Mouse (Mus musculus) midbrain, embryonic 15.5 days (tissue): Measurements from ENCODE around the gene Lamp2. TPM values are rescaled to one million over a fixed set of nuclear protein-coding genes. Genes with fewer than 3 reads are reported as not detected.
"Not testable (repeated sequence)": the region's sequence is repeated elsewhere in the genome, so short reads cannot be mapped to it uniquely, and the experiment has no call there.

Source experiments
- ATAC-seq: fragments of 200-750 bp; cut with Nextera tagmentation; replicated peaks from 2 replicates; pipeline ENCODE4 v1.8.0; 2017; ENCODE audit warnings: moderate TSS enrichment
- H3K27ac ChIP-seq: fragments of 300-500 bp; sonication (generic); 2 replicates; pipeline ENCODE4 v1.5.1; 2015; ENCODE audit warnings: mild to moderate bottlenecking, inconsistent platforms
- H3K27me3 ChIP-seq: fragments of 300-500 bp; sonication (generic); replicated peaks from 2 replicates; pipeline ENCODE4 v1.6.1; 2015; ENCODE audit warnings: inconsistent platforms
- H3K36me3 ChIP-seq: fragments of 300-500 bp; sonication (generic); replicated peaks from 2 replicates; pipeline ENCODE4 v1.6.1; 2015; ENCODE audit warnings: inconsistent platforms
- H3K4me1 ChIP-seq: fragments of 300-500 bp; sonication (generic); 2 replicates; pipeline ENCODE4 v1.6.1; 2015; ENCODE audit warnings: inconsistent platforms
- H3K4me2 ChIP-seq: fragments of 300-500 bp; sonication (generic); 2 replicates; pipeline ENCODE4 v1.6.1; 2015; ENCODE audit warnings: inconsistent platforms, mild to moderate bottlenecking, moderate library complexity
- H3K4me3 ChIP-seq: fragments of 300-500 bp; sonication (generic); 2 replicates; pipeline ENCODE4 v1.5.1; 2015; ENCODE audit warnings: mild to moderate bottlenecking, inconsistent platforms
- H3K9ac ChIP-seq: fragments of 300-500 bp; sonication (generic); 2 replicates; pipeline ENCODE4 v1.6.1; 2015; ENCODE audit warnings: mild to moderate bottlenecking, inconsistent platforms
- H3K9me3 ChIP-seq: fragments of 300-500 bp; sonication (generic); 2 replicates; pipeline ENCODE4 v1.6.1; 2016; ENCODE audit warnings: inconsistent platforms
- WGBS: fragments of 180-500 bp; shearing (Covaris S2); methylation state at CpG from one replicate; pipeline ENCODE4 v1.1.7; 2015; ENCODE audit warnings: mixed read lengths; 5-methylcytosine and 5-hydroxymethylcytosine counted together
- polyA plus RNA-seq: library from polyadenylated mRNA; unstranded; fragments of >200 nt; fragmentation: Nextera tagmentation; extraction: Ambion mirVana; gene quantifications from 2 replicates; pipeline ENCODE4 v1.2.1, GENCODE M21; 2015

The Lamp2 gene
- 52.0 and 53.6 TPM in 2 replicates for polyA plus RNA-seq

DNA sequence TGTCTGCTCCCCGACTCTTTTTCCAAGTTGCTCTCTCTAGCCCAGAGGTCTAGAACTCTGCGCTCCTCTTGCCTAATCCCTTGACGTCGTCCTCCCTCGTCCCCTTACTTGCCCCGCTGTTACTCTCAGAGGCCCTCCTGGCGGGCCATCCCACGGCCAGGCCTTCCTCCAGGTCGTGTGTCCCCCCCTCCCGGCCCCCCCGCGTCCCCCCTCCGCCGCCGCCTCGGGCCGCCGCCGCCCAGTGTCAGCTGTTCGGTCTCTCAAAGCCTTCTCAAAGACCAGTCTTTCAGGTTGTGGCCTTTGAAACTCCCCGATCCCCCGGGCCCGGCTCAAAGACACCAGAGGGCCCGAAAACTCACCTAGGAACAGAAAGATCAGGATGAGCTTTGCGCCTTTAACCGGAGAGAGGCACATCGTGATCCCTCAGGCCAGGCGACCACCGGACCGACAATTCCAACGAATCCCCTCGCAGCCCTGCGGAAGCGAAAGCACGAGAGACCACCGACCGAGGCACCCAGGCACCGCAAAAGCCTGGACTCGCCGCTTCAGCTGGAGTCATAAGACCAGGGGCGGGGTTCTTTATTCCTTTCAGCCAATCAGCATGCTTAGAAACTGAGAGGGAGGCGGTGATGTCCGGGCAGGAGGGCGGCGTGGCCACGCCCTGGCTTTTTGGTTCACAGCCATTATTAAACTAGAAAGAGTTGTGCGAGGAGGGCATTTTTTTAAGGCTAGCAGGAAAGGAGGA, at the start of gene Lamp2:
Gene Lamp2, minus strand, starts transcription at position 565 of the 745 bp plus-strand sequence.
- H3K4me1 ChIP-seq = peaks cover 5% of the 10 kb centered on the region
- 18% methylated on average over 47 of the region's 47 CpGs for WGBS
- ATAC-seq = peak; percentile 99
- no peaks in the 10 kb centered on the region for H3K9me3 ChIP-seq
- peak within 1 kb of the TSS; percentile 51 for H3K4me2 ChIP-seq
- H3K9ac ChIP-seq = peak within 1 kb of the TSS; percentile 39
- H3K36me3 ChIP-seq = no peaks in the 10 kb centered on the region
- H3K27ac ChIP-seq = peak within 1 kb of the TSS; percentile 63
- no peaks in the 10 kb centered on the region for H3K27me3 ChIP-seq
- H3K4me3 ChIP-seq = peak within 1 kb of the TSS; percentile 57

DNA sequence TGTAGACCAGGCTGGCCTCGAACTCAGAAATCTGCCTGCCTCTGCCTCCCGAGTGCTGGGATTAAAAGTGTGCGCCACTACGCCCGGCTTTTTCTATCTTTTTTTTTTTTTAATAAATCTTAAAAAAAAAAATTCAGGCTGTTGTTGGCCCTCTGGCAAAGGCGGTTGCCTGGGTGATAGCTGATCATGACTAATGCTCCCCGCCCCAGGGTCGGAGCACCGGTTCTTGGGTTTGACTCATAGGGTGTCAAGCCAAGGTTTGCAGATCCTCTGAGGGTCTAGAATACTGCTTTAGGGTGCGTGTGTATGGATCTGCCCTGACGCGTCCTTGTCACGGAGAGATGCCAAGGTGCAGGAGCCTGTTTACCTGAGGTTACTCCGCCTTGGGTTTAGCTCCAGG, 48.6 kb upstream of the Lamp2 start:
- Histone ChIP-seq H3K27me3 (no peaks in the 10 kb centered on the region), H3K27ac (no peak overlapping the region), H3K4me2 (no peak overlapping the region), H3K4me3 (no peak overlapping the region), H3K9ac (no peak overlapping the region), H3K36me3 (no peaks in the 10 kb centered on the region), H3K9me3 (no peaks in the 10 kb centered on the region), H3K4me1 (no peaks in the 10 kb centered on the region)
- ATAC-seq = no peak
- 92% methylated on average over 14 of the region's 14 CpGs for WGBS

DNA sequence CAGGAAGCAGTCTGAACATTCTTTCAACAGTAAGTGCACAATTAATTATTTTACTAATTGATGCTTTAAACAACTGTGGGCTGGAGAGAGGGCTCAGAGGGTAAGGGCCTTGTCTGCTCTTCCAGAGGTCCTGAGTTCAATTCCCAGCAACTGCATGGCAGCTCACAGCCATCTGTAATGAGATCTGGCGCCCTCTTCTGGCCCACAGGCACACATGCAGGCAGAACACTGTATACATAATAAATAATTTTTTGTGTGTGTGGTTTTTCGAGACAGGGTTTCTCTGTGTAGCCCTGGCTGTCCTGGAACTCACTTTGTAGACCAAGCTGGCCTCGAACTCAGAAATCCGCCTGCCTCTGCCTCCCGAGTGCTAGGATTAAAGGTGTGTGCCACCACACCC, 45.9 kb upstream of the Lamp2 start:
- not testable (repeated sequence) for H3K4me1 ChIP-seq, H3K4me3 ChIP-seq, H3K27me3 ChIP-seq, H3K9me3 ChIP-seq, H3K9ac ChIP-seq, H3K27ac ChIP-seq, H3K36me3 ChIP-seq, H3K4me2 ChIP-seq, ATAC-seq
- 67% methylated on average over 5 of the region's 5 CpGs for WGBS

DNA sequence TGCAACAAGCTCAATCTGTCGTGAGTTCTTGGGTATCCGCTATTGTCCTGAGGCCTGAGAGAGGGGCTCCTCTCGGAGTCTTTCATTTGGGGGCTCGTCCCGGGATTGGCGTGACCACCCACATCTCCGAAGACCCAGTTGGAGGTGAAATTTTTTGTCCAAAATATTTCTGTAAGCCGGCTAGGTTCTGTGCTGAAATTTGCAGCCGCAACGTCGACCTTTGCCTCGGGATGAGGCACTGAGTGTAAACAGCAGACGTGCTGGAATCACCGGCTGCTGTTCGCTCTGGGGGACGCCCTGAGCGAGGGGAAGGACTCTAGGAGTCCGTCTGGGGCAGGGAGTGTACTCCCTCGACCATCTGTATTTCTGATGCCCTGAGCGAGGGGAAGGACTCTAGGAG, 29.2 kb upstream of the Lamp2 start:
- not testable (repeated sequence) for H3K4me3 ChIP-seq, H3K4me1 ChIP-seq, H3K27me3 ChIP-seq, H3K9ac ChIP-seq, H3K36me3 ChIP-seq, H3K27ac ChIP-seq, ATAC-seq, H3K9me3 ChIP-seq
- 36% methylated on average over 20 of the region's 20 CpGs for WGBS
- H3K4me2 ChIP-seq = peak overlapping the region; percentile 25; the same call in 1 of the 2 replicates

DNA sequence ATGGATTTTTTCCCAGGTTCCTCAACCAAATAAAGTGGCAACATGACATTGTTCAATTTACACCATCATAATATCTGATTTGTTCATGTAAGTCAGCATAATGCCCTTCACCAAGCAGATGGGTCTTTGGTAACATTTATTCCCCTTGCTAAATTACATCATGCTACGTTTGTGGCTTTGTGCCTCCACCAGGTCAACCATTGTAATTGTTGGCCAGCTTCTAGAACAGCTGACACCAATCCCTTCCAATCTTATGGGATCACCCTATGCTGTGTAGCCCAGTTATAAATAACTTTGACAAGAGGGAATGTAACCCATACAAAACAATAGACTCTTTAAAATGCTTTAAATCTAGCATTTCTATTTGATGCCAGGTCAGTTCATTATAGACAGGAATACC, 22.3 kb upstream of the Lamp2 start:
- WGBS = 61% methylated on average over 1 of the region's 1 CpGs
- H3K9me3 ChIP-seq = no peaks in the 10 kb centered on the region
- no peaks in the 10 kb centered on the region for H3K36me3 ChIP-seq
- no peak overlapping the region for H3K4me2 ChIP-seq
- no peak for ATAC-seq
- H3K9ac ChIP-seq = no peak overlapping the region
- no peaks in the 10 kb centered on the region for H3K4me1 ChIP-seq
- H3K27me3 ChIP-seq = no peaks in the 10 kb centered on the region
- no peak overlapping the region for H3K4me3 ChIP-seq
- H3K27ac ChIP-seq = no peak overlapping the region

DNA sequence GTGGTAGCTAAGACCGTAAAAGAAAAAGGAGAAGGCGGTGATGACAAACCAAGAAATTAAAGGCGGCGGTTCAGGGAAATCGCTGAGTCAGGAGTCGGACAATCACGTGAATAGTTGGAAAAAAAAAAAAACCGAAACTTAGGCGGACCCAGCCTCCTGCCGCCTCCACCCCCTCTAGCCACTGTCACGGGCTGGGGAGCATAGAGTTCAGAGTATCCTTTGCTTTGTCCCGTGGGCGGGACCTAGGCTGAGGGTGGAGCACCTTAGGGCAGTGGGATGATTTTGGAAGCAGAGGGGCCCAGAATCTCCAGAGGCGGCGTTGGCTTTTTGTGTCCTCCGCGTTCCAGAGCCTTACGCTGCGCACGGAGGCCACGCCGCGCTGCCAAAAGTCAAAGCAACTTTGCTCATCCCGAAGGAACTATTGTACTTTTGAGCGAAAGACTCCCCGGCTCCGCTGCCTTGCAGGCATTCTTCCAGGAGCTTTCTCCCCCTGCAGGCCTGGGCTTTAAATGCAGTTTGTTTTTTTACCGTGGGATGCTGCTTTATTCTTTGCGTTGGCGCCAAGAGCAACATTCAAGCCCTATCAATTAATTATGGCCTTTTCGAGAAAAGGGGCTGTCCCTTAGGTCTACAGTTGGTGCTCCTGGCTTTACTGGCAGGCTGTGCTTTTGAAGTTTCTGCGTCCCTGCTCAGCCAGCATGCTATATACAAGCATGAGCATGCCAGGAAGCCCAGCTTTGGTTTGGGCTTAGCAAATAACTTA, 17.5 kb upstream of the Lamp2 start:
- ATAC-seq = peak; percentile 93
- Histone ChIP-seq H3K4me2 (peak overlapping the region; percentile 52), H3K27me3 (no peaks in the 10 kb centered on the region), H3K36me3 (no peaks in the 10 kb centered on the region), H3K27ac (peak overlapping the region; percentile 71), H3K9me3 (no peaks in the 10 kb centered on the region), H3K4me3 (peak overlapping the region; percentile 64), H3K9ac (peak overlapping the region; percentile 27), H3K4me1 (no peaks in the 10 kb centered on the region)
- 19% methylated on average over 32 of the region's 32 CpGs for WGBS

DNA sequence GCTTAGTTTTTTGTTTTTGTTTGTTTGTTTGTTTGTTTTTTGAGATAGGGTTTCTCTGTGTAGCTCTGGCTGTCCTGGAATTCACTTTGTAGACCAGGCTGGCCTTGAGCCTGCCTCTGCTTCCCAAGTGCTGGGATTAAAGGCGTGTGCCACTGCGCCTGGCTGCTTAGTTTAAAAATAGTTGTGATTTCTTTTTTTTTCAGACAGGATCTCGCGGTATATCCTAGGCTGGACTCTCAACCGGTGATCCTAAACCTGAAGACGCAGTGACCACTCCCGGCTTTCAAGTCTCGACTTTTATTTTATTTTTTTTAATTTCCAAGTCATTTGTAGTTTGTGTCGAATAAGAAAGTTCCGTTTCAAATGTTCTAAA, 16.9 kb upstream of the Lamp2 start:
- H3K4me2 ChIP-seq = peak overlapping the region; percentile 52
- H3K4me3 ChIP-seq = peak overlapping the region; percentile 64
- H3K9ac ChIP-seq = no peak overlapping the region
- no peaks in the 10 kb centered on the region for H3K36me3 ChIP-seq
- H3K27me3 ChIP-seq = no peaks in the 10 kb centered on the region
- ATAC-seq = peak; percentile 71
- H3K9me3 ChIP-seq = no peaks in the 10 kb centered on the region
- no peaks in the 10 kb centered on the region for H3K4me1 ChIP-seq
- WGBS = 14% methylated on average over 10 of the region's 10 CpGs
- no peak overlapping the region for H3K27ac ChIP-seq

DNA sequence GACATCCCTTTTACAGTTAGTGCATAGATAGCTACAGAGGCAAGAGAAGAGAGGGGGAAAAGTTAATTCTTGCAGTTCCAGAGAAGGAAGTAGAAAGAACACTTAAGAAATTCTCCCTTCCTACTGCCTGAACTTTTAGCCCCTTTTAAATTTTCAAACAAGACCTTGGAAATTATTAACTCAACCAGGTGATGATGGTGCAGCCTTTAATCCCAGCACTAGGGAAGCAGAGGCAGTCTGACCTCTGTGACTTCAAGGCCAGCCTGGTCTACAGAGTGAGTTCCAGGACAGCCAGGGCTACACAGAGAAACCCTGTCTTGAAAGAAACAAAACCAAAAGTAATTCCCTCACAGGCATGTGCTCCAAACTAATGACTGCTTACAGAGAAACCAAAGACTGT, 10.0 kb upstream of the Lamp2 start:
- ATAC-seq = no peak
- H3K36me3 ChIP-seq = no peaks in the 10 kb centered on the region
- no peaks in the 10 kb centered on the region for H3K4me1 ChIP-seq
- no peak overlapping the region for H3K9ac ChIP-seq
- no peaks in the 10 kb centered on the region for H3K9me3 ChIP-seq
- H3K27ac ChIP-seq = no peak overlapping the region
- no peak overlapping the region for H3K4me2 ChIP-seq
- no peak overlapping the region for H3K4me3 ChIP-seq
- H3K27me3 ChIP-seq = no peaks in the 10 kb centered on the region

DNA sequence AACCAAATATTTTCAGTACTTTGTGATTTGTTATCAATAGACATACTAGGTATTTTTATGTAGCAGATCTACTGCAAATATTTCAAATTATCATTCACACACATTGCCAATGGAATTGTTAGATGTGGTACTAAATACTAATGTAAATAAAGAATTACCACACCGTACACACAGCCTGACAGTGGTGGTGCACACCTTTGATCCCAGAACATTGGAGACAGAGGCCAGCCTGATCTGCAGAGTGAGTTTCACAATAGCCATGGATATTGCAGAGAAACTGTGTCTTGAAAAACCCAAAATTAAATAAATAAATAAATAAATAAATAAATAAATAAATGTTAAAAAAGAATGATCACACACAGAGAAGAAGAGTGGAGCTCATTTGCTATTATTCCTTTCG, 6.9 kb upstream of the Lamp2 start:
- Histone ChIP-seq H3K4me3 (no peak overlapping the region), H3K27ac (no peak overlapping the region), H3K36me3 (no peaks in the 10 kb centered on the region), H3K4me2 (no peak overlapping the region), H3K4me1 (no peaks in the 10 kb centered on the region), H3K9ac (no peak overlapping the region), H3K9me3 (no peaks in the 10 kb centered on the region), H3K27me3 (no peaks in the 10 kb centered on the region)
- ATAC-seq = no peak
- 97% methylated on average over 2 of the region's 2 CpGs for WGBS

DNA sequence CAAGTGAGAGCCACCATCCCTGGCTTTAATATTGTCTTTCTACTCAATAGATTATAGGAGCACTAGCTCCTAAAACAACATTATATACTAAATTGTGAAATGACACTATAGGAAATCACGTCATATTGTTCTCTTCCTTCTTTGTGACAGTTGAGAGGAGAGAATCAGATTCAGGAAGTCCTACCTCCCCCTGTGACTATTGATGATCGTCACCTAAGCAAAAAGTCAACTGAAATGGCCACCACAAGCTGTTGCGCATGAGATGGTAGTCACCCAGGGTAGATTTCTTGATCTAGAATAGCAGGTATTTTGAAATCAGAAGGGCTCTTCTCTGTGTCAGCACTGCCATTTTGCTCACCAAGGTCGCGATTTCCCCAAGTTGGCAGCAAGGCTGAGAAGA, 5.8 kb upstream of the Lamp2 start:
- no peak for ATAC-seq
- no peaks in the 10 kb centered on the region for H3K9me3 ChIP-seq
- no peaks in the 10 kb centered on the region for H3K4me1 ChIP-seq
- H3K4me2 ChIP-seq = no peak overlapping the region
- H3K36me3 ChIP-seq = no peaks in the 10 kb centered on the region
- no peak overlapping the region for H3K4me3 ChIP-seq
- 78% methylated on average over 5 of the region's 5 CpGs for WGBS
- H3K9ac ChIP-seq = no peak overlapping the region
- no peaks in the 10 kb centered on the region for H3K27me3 ChIP-seq
- no peak overlapping the region for H3K27ac ChIP-seq

DNA sequence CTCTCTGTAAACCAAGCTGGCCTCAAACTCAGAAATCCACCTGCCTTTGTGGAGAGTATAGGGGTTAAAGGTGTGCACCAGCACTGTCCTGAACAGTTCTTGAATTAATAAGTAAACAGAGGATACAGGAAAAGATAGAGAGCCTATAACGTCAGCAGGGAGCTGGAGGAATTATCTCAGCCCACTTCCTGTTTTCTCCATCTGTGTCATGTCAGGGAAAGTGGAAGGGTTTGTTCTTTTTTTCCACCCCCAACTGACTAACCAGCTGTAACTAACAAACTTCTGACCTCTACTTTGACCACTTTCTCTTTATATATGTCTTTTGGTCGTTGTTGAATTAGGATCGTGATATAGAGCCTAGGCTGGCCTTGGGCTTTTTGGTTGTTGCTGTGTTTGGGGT, 4.6 kb upstream of the Lamp2 start:
- WGBS = 71% methylated on average over 3 of the region's 3 CpGs
- no peak for ATAC-seq

DNA sequence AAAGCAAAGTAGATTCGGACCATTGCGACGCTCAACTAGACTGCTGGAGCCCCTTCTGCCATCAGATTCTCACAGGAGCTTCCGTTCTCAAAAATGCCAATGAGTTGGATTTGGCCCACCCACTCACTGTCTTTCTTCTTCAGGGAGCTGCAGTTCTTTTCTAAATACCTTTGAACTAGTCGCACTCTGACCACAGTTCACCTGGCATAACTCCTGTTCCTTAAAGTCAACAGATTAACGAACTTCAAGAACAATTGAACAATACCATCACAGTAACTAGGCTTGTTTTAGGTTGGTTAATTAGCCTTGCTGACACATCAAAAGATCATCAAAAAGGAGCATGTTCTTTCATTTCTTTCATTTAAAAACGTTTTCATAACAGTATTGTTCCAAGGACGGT, 2.8 kb upstream of the Lamp2 start:
- Histone ChIP-seq H3K36me3 (no peaks in the 10 kb centered on the region), H3K27ac (no peak overlapping the region)
- 84% methylated on average over 8 of the region's 8 CpGs for WGBS

More for the DNA sequence above, 4.6 kb upstream of the Lamp2 start:
- H3K4me3 ChIP-seq = no peak overlapping the region
- no peak overlapping the region for H3K27ac ChIP-seq
- H3K4me1 ChIP-seq = no peaks in the 10 kb centered on the region
- no peaks in the 10 kb centered on the region for H3K9me3 ChIP-seq
- H3K27me3 ChIP-seq = no peaks in the 10 kb centered on the region
- no peak overlapping the region for H3K9ac ChIP-seq
- no peak overlapping the region for H3K4me2 ChIP-seq
- no peaks in the 10 kb centered on the region for H3K36me3 ChIP-seq

DNA sequence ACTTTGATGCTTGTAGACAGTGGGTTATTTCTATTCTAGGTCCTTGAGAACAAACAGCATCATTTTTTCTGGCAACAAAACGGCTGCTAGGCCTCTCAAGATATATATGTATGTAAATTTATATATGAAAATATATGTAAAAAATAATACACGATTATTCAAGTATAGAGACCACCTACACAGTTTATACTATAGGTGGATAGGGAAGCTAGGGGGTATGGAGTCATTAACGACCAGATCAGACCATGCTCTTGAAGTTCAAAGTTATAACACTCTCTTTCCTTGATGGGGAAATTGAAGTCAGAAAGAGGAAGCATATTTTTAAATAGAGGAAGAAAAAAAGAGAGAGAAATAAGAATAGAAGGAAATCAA, 367 bp upstream of the Lamp2 start:
- Histone ChIP-seq H3K4me2 (no peak overlapping the region), H3K9me3 (no peaks in the 10 kb centered on the region), H3K4me1 (peaks cover 5% of the 10 kb centered on the region), H3K4me3 (peak overlapping the region; percentile 57; the same call in 1 of the 2 replicates), H3K27ac (no peak overlapping the region), H3K36me3 (no peaks in the 10 kb centered on the region), H3K9ac (no peak overlapping the region), H3K27me3 (no peaks in the 10 kb centered on the region)
- 31% methylated on average over 3 of the region's 3 CpGs for WGBS
- peak; percentile 35 for ATAC-seq

More for the DNA sequence above, 2.8 kb upstream of the Lamp2 start:
- H3K4me3 ChIP-seq = no peak overlapping the region
- H3K27me3 ChIP-seq = no peaks in the 10 kb centered on the region
- peaks cover 5% of the 10 kb centered on the region for H3K4me1 ChIP-seq
- no peak for ATAC-seq
- no peaks in the 10 kb centered on the region for H3K9me3 ChIP-seq
- no peak overlapping the region for H3K9ac ChIP-seq
- no peak overlapping the region for H3K4me2 ChIP-seq
